Mouse (Mus musculus): ENCODE measurements around the gene Shcbp1l.

Shcbp1l gene

GRCm38 (mm10) chr1:153489963-153490362 is 65.0 kb downstream of the Shcbp1l start:
- Histone ChIP-seq H3K4me3 (replicated peaks; ENCODE audit: low read length) (0 out of 2 replicates have a peak overlapping the region, but pooled peaks have one; percentile 14), H3K27me3 (ENCODE audit: insufficient read depth, low read length) (no peaks in the 10 kb centered on the region), H3K9me3 (ENCODE audit: low read length) (no peaks in the 10 kb centered on the region), H3K36me3 (ENCODE audit: insufficient read depth, low read length) (peaks cover 8% of the 10 kb centered on the region), H3K4me1 (replicated peaks; ENCODE audit: low read depth, low read length) (peaks cover 77% of the 10 kb centered on the region)
- TF ChIP-seq CTCF (conservative IDR thresholded peaks at IDR 0.05; ENCODE audit: low read length) (no peak), NANOG (IDR thresholded peaks at IDR 0.05; ENCODE audit: borderline replicate concordance, low read length) (no peak), POU5F1 (IDR thresholded peaks at IDR 0.05; ENCODE audit: borderline replicate concordance, low read length) (no peak)

DNA sequence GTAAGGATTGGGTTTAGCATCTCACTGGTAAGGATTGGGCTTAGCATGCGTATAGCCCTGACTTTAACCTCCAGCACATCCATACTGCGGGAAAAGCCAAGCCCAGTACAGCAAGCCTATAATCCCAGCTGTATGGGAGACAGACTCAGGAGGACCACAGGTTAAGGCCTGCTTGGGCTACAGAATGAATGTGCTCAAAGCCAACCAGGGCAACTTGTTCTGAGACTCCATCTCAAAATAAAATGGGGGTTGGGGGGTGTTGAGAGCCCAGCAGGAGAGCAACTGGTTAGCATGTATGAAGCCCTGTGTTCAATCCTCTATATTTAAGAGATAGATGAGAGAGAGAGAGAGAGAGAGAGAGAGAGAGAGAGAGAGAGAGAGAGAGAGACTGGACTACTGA is 66.4 kb downstream of the Shcbp1l start:
- H3K4me1 ChIP-seq (replicated peaks; ENCODE audit: low read depth, low read length): peaks cover 85% of the 10 kb centered on the region
- H3K36me3 ChIP-seq (ENCODE audit: insufficient read depth, low read length): no peaks in the 10 kb centered on the region
- H3K27me3 ChIP-seq (ENCODE audit: insufficient read depth, low read length): no peaks in the 10 kb centered on the region
- no peaks in the 10 kb centered on the region for H3K9me3 ChIP-seq (ENCODE audit: low read length)
- H3K4me3 ChIP-seq (replicated peaks; ENCODE audit: low read length): 0 out of 2 replicates have a peak overlapping the region, but pooled peaks have one; percentile 20
- TF ChIP-seq CTCF (conservative IDR thresholded peaks at IDR 0.05; ENCODE audit: low read length): no peak
- TF ChIP-seq POU5F1 (IDR thresholded peaks at IDR 0.05; ENCODE audit: borderline replicate concordance, low read length): no peak
- TF ChIP-seq NANOG (IDR thresholded peaks at IDR 0.05; ENCODE audit: borderline replicate concordance, low read length): no peak

DNA sequence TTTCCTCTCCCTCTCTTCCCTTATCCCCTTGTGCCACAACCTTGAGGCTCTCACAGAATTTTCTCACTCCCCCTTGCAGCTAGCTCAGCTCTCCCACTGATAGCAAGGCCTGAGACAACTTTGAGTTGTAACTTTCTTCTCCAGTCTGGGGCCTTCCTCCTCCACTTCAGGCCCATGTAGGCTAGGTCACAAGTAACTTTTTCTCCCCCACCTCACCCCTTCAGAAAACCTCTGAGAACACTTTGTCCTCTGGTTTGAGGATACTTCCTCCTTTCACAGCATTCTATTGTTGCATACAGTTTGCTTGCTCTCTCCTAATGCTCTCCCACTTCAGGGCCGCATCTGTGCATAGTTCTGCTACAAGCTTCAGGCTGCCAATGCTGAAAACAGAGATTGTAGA is 66.9 kb downstream of the Shcbp1l start:
- no peaks in the 10 kb centered on the region for H3K27me3 ChIP-seq (ENCODE audit: insufficient read depth, low read length)
- TF ChIP-seq POU5F1 (IDR thresholded peaks at IDR 0.05; ENCODE audit: borderline replicate concordance, low read length): no peak
- no peak for TF ChIP-seq NANOG (IDR thresholded peaks at IDR 0.05; ENCODE audit: borderline replicate concordance, low read length)
- TF ChIP-seq CTCF (conservative IDR thresholded peaks at IDR 0.05; ENCODE audit: low read length): no peak

DNA sequence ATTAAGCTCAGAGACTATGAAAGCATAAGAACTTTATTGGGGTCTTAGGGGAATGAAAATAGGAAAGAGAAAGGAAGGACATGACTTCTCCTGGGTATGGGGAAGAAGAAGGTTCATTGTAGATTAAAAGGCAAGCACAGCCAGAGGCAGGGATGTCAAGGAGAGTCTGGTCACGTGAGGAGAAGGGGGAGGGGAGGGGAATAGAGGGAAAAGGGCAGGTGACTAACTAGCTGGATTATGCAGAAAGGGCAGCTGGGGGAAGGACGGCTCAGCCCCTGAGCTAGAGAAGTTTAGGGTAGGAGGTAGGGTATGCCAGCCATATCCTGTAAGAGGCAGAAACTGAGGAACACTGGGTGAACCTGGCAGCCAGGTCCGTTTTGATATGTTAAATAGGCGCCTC is 68.4 kb downstream of the Shcbp1l start:
- no peaks in the 10 kb centered on the region for H3K9me3 ChIP-seq (ENCODE audit: low read length)
- H3K27me3 ChIP-seq (ENCODE audit: insufficient read depth, low read length): no peaks in the 10 kb centered on the region
- H3K4me3 ChIP-seq (replicated peaks; ENCODE audit: low read length): peak overlapping the region; percentile 39
- TF ChIP-seq NANOG (IDR thresholded peaks at IDR 0.05; ENCODE audit: borderline replicate concordance, low read length): no peak
- no peak for TF ChIP-seq POU5F1 (IDR thresholded peaks at IDR 0.05; ENCODE audit: borderline replicate concordance, low read length)
- no peak for TF ChIP-seq CTCF (conservative IDR thresholded peaks at IDR 0.05; ENCODE audit: low read length)
- peaks cover 92% of the 10 kb centered on the region for H3K4me1 ChIP-seq (replicated peaks; ENCODE audit: low read depth, low read length)
- H3K36me3 ChIP-seq (ENCODE audit: insufficient read depth, low read length): no peaks in the 10 kb centered on the region

More for the DNA sequence above, 66.9 kb downstream of the Shcbp1l start:
- Histone ChIP-seq H3K4me1 (replicated peaks; ENCODE audit: low read depth, low read length) (peaks cover 89% of the 10 kb centered on the region), H3K4me3 (replicated peaks; ENCODE audit: low read length) (0 out of 2 replicates have a peak overlapping the region, but pooled peaks have one; percentile 29), H3K9me3 (ENCODE audit: low read length) (no peaks in the 10 kb centered on the region), H3K36me3 (ENCODE audit: insufficient read depth, low read length) (no peaks in the 10 kb centered on the region)

DNA sequence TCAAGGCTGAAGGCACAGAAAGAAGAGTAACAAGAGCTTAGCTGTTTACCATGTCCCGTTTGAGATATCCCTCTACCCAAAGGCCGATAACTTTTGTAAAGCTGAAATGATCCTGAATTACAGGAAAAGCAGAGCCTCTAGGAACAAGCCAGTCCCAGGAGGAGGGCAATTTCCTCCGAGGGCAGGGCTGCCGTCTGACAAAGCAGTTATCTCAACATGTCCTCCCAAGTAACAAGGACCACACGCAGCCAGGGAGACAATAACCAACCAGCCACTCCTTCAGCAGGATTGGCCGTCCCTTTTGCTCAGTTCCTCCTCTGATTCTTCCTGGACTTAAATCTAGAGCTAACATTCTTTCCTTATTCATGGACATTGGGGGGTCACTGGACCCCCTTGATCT is 69.0 kb downstream of the Shcbp1l start:
- peak overlapping the region; percentile 39 for H3K4me3 ChIP-seq (replicated peaks; ENCODE audit: low read length)
- TF ChIP-seq NANOG (IDR thresholded peaks at IDR 0.05; ENCODE audit: borderline replicate concordance, low read length) (0 out of 2 replicates have a peak, but pooled peaks have one; percentile 10), POU5F1 (IDR thresholded peaks at IDR 0.05; ENCODE audit: borderline replicate concordance, low read length) (no peak), CTCF (conservative IDR thresholded peaks at IDR 0.05; ENCODE audit: low read length) (no peak)
- peaks cover 86% of the 10 kb centered on the region for H3K4me1 ChIP-seq (replicated peaks; ENCODE audit: low read depth, low read length)
- no peaks in the 10 kb centered on the region for H3K27me3 ChIP-seq (ENCODE audit: insufficient read depth, low read length)
- no peaks in the 10 kb centered on the region for H3K9me3 ChIP-seq (ENCODE audit: low read length)
- H3K36me3 ChIP-seq (ENCODE audit: insufficient read depth, low read length): no peaks in the 10 kb centered on the region

- Histone ChIP-seq H3K4me1 (replicated peaks; ENCODE audit: low read depth, low read length) (peaks cover 76% of the 10 kb centered on the region), H3K4me3 (replicated peaks; ENCODE audit: low read length) (no peak overlapping the region), H3K27me3 (ENCODE audit: insufficient read depth, low read length) (no peaks in the 10 kb centered on the region), H3K36me3 (ENCODE audit: insufficient read depth, low read length) (no peaks in the 10 kb centered on the region), H3K9me3 (ENCODE audit: low read length) (no peaks in the 10 kb centered on the region)
- TF ChIP-seq NANOG (IDR thresholded peaks at IDR 0.05; ENCODE audit: borderline replicate concordance, low read length): no peak
- TF ChIP-seq CTCF (conservative IDR thresholded peaks at IDR 0.05; ENCODE audit: low read length): no peak
Measured at GRCm38 (mm10) chr1:153496030-153496429, 71.1 kb downstream of the Shcbp1l start.

GRCm38 (mm10) chr1:153500030-153500429 is 75.1 kb downstream of the Shcbp1l start:
- TF ChIP-seq CTCF (conservative IDR thresholded peaks at IDR 0.05; ENCODE audit: low read length) (no peak), NANOG (IDR thresholded peaks at IDR 0.05; ENCODE audit: borderline replicate concordance, low read length) (no peak), POU5F1 (IDR thresholded peaks at IDR 0.05; ENCODE audit: borderline replicate concordance, low read length) (no peak)
- Histone ChIP-seq H3K27me3 (ENCODE audit: insufficient read depth, low read length) (no peaks in the 10 kb centered on the region), H3K4me1 (replicated peaks; ENCODE audit: low read depth, low read length) (peaks cover 64% of the 10 kb centered on the region), H3K4me3 (replicated peaks; ENCODE audit: low read length) (no peak overlapping the region), H3K36me3 (ENCODE audit: insufficient read depth, low read length) (no peaks in the 10 kb centered on the region), H3K9me3 (ENCODE audit: low read length) (no peaks in the 10 kb centered on the region)

- H3K36me3 ChIP-seq (ENCODE audit: insufficient read depth, low read length): no peaks in the 10 kb centered on the region
- H3K4me1 ChIP-seq (replicated peaks; ENCODE audit: low read depth, low read length): peaks cover 46% of the 10 kb centered on the region
- no peaks in the 10 kb centered on the region for H3K9me3 ChIP-seq (ENCODE audit: low read length)
- H3K4me3 ChIP-seq (replicated peaks; ENCODE audit: low read length): peak overlapping the region; percentile 13; the same call in 1 of the 2 replicates
- H3K27me3 ChIP-seq (ENCODE audit: insufficient read depth, low read length): no peaks in the 10 kb centered on the region
- TF ChIP-seq POU5F1 (IDR thresholded peaks at IDR 0.05; ENCODE audit: borderline replicate concordance, low read length) (no peak), CTCF (conservative IDR thresholded peaks at IDR 0.05; ENCODE audit: low read length) (0 out of 2 replicates have a peak, but pooled peaks have one; percentile 4)
Measured at GRCm38 (mm10) chr1:153501644-153502321, 76.8 kb downstream of the Shcbp1l start.

Data from E14TG2a.4 (cell line).